Mouse (Mus musculus) stomach, embryonic 15.5 days (tissue): ENCODE results near the gene Gstm1. TPM values are rescaled to one million over a fixed set of nuclear protein-coding genes. Genes with fewer than 3 reads are reported as not detected.
A peak's percentile ranks its signal among the peaks of the same experiment; 100 is the strongest.
"Not testable (repeated sequence)": the region's sequence is repeated elsewhere in the genome, so short reads cannot be mapped to it uniquely, and the experiment has no call there.

Source experiments
- ATAC-seq: fragments of 200-750 bp; cut with Nextera tagmentation; 2 replicates; pipeline ENCODE4 v1.8.0; 2017; ENCODE audit warnings: low read depth, moderate number of reproducible peaks, moderate TSS enrichment; ENCODE audit not compliant: insufficient read depth, low FRiP score
- H3K27ac ChIP-seq: fragments of 300-500 bp; sonication (generic); 2 replicates; pipeline ENCODE4 v1.5.1; 2015; ENCODE audit warnings: mild to moderate bottlenecking, inconsistent platforms
- H3K27me3 ChIP-seq: fragments of 300-500 bp; sonication (generic); replicated peaks from 2 replicates; pipeline ENCODE4 v1.6.1; 2015; ENCODE audit warnings: inconsistent platforms
- H3K36me3 ChIP-seq: fragments of 300-500 bp; sonication (generic); 2 replicates; pipeline ENCODE4 v1.6.1; 2015; ENCODE audit warnings: inconsistent platforms
- H3K4me1 ChIP-seq: fragments of 300-500 bp; sonication (generic); 2 replicates; pipeline ENCODE4 v1.6.1; 2015; ENCODE audit warnings: inconsistent platforms
- H3K4me2 ChIP-seq: fragments of 300-500 bp; sonication (generic); 2 replicates; pipeline ENCODE4 v1.6.1; 2015; ENCODE audit warnings: mild to moderate bottlenecking, inconsistent platforms
- H3K4me3 ChIP-seq: fragments of 300-500 bp; sonication (generic); replicated peaks from 2 replicates; pipeline ENCODE4 v1.5.1; 2015; ENCODE audit warnings: inconsistent platforms
- H3K9ac ChIP-seq: fragments of 300-500 bp; sonication (generic); 2 replicates; pipeline ENCODE4 v1.6.1; 2015; ENCODE audit warnings: inconsistent platforms
- H3K9me3 ChIP-seq: fragments of 300-500 bp; sonication (generic); 2 replicates; pipeline ENCODE4 v1.6.1; 2016; ENCODE audit warnings: inconsistent platforms
- WGBS: fragments of 180-500 bp; shearing (Covaris S2); methylation state at CpG from one replicate; pipeline ENCODE4 v1.1.7; 2015; 5-methylcytosine and 5-hydroxymethylcytosine counted together
- polyA plus RNA-seq: library from polyadenylated mRNA; unstranded; fragments of >200 nt; fragmentation: Nextera tagmentation; extraction: Ambion mirVana; gene quantifications from 2 replicates; pipeline ENCODE4 v1.2.1, GENCODE M21; 2015

Gene Gstm1
- polyA plus RNA-seq, 1 experiment from 2014 or later = 546 TPM

DNA sequence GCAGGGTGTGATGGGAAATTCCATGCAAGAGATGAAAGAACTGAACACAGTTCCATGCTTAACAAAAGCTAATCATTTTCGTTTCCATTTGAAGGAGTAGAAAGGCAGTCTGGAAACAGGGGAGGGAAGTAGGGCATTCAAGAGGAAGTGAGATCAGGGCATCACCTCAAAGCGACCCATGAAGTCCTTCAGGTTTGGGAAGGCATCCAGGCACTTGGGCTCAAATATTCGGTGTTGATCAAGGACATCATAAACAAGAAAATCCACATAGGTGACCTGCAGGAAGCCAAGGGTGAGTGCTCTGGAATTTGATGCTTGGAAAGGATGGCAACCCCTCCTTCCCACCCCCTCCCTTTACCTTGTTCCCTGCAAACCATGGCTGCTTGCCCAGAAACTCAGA, 34.0 kb downstream of the Gstm1 start:
- no peak for ATAC-seq
- no peak overlapping the region for H3K27ac ChIP-seq
- WGBS = 54% methylated on average over 3 of the region's 3 CpGs

DNA sequence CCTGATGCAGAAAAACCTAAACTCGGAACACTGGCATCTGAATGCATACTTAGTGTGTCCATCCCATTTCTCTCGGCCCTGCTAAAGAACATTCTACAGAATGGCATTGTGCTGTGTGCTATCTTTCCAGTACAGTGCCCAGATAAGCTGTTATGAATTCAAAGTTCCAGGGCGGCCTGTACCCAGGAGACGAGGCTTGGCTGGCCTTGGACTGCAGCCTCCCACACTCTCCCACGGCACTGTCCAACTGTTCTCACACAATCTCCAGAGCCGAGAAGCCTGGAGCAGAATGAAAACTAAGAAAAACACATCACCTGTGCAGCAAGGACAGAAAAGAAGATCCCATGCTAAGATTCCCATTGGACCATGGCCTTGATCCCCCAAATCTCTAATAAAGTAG, 35.0 kb downstream of the Gstm1 start:
- Histone ChIP-seq H3K9me3 (no peaks in the 10 kb centered on the region), H3K4me1 (peaks cover 20% of the 10 kb centered on the region), H3K36me3 (no peaks in the 10 kb centered on the region), H3K9ac (no peak overlapping the region), H3K27ac (no peak overlapping the region), H3K4me3 (no peak overlapping the region), H3K27me3 (no peaks in the 10 kb centered on the region), H3K4me2 (no peak overlapping the region)
- ATAC-seq = no peak
- WGBS = 72% methylated on average over 6 of the region's 6 CpGs

More for the DNA sequence above, 34.0 kb downstream of the Gstm1 start:
- Histone ChIP-seq H3K4me2 (no peak overlapping the region), H3K4me1 (peaks cover 17% of the 10 kb centered on the region), H3K27me3 (no peaks in the 10 kb centered on the region), H3K9me3 (no peaks in the 10 kb centered on the region), H3K36me3 (no peaks in the 10 kb centered on the region), H3K9ac (no peak overlapping the region), H3K4me3 (no peak overlapping the region)

DNA sequence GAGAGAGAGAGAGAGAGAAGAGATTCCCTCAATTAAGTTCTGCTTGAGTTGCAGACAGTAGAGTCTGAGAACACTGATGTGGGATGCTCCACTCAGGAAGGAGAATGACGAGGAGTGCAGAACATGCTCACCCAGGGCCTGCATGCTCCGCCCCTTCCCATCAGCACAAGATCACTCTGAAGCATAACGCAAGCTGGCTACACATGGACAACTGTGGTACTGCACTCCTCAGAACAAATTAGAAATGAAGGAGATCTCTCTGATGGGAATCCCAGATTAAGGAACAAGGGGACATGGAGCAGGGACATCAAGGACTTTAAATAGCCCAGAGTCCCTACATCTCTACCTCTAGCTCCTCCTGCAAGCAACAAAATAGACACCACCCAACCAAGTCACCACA, 36.5 kb downstream of the Gstm1 start:
- 67% methylated on average over 3 of the region's 3 CpGs for WGBS
- H3K27me3 ChIP-seq = no peaks in the 10 kb centered on the region
- ATAC-seq = no peak
- H3K27ac ChIP-seq = no peak overlapping the region
- H3K9ac ChIP-seq = no peak overlapping the region
- no peak overlapping the region for H3K4me2 ChIP-seq
- H3K4me1 ChIP-seq = peaks cover 26% of the 10 kb centered on the region
- no peaks in the 10 kb centered on the region for H3K9me3 ChIP-seq
- H3K36me3 ChIP-seq = no peaks in the 10 kb centered on the region
- H3K4me3 ChIP-seq = no peak overlapping the region

DNA sequence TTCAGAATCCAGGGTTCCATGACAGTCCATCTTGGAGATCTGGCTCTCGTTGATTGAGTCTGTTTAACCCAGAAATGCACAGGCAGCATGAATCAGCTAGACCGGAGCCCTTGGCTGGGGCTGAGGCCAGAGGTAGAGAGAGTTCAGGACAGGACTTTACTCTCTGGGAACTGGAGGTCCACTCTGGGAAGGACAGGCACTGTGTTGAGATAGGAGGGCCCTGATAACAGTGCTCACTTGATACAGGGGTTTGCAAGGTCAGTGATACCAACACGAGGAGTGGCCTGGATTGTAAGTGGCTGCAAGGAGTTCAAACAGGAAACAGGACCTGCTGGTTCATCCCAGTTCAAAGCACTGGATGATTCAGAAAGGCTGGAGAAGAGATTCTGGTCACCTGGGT, 40.1 kb downstream of the Gstm1 start:
- Histone ChIP-seq H3K4me2 (no peak overlapping the region), H3K9ac (no peak overlapping the region; the same call in 1 of the 2 replicates), H3K27ac (peak overlapping the region; percentile 26; the same call in 1 of the 2 replicates), H3K4me3 (no peak overlapping the region), H3K27me3 (no peaks in the 10 kb centered on the region), H3K9me3 (no peaks in the 10 kb centered on the region), H3K4me1 (peaks cover 13% of the 10 kb centered on the region; the same call in 1 of the 2 replicates), H3K36me3 (no peaks in the 10 kb centered on the region)
- WGBS = 61% methylated on average over 3 of the region's 3 CpGs
- peak; percentile 77 for ATAC-seq

DNA sequence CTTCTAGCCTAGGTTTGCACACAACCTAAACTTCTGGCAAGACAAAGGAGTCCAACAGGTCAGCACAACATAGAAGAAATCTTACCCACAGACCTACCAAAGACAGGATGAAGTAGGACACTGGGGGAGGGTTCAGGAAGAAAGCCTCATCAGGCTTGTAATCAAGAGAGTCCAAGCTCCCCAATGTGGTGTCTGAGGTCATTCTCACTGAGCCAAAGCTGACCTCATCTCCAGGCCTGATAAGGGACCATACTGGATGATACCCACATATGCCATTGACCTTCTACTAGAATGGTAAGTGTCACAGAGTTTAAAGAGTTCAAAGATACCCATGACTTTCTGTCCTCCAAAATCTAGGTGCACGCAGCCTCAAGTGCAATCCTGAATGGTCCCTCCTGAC, 43.5 kb downstream of the Gstm1 start:
- H3K36me3 ChIP-seq = no peaks in the 10 kb centered on the region
- H3K4me3 ChIP-seq = no peak overlapping the region
- H3K27ac ChIP-seq = no peak overlapping the region
- WGBS = 84% methylated on average over 1 of the region's 1 CpGs
- no peak overlapping the region for H3K4me2 ChIP-seq
- no peak overlapping the region for H3K9ac ChIP-seq
- H3K4me1 ChIP-seq = peaks cover 9% of the 10 kb centered on the region; the same call in 1 of the 2 replicates
- no peak for ATAC-seq
- H3K27me3 ChIP-seq = no peaks in the 10 kb centered on the region
- no peaks in the 10 kb centered on the region for H3K9me3 ChIP-seq

DNA sequence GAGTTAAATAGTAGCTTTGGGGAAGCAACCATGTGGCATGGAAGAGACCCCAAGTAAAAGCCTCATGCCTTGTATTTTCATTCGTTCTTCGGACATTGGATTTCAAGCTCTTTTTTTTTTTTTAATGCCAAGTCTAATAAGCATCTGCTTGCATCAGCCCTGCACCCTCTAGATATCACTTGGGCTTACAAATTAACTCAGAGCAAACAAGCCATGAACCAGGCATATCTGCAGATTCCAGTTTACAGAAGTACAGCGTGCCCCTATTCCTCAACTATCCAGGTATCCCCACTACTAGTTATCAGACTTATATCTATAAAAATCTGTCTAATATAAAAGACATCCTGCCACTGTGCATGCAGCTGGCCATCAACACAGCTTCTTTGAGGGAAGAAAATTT, 45.7 kb downstream of the Gstm1 start:
- Histone ChIP-seq H3K27me3 (no peaks in the 10 kb centered on the region), H3K4me2 (no peak overlapping the region), H3K4me1 (peaks cover under 1% of the 10 kb centered on the region; the same call in 1 of the 2 replicates), H3K4me3 (no peak overlapping the region), H3K36me3 (no peaks in the 10 kb centered on the region), H3K27ac (no peak overlapping the region; the same call in 1 of the 2 replicates), H3K9ac (no peak overlapping the region), H3K9me3 (no peaks in the 10 kb centered on the region)
- no peak for ATAC-seq
- 63% methylated on average over 3 of the region's 3 CpGs for WGBS

DNA sequence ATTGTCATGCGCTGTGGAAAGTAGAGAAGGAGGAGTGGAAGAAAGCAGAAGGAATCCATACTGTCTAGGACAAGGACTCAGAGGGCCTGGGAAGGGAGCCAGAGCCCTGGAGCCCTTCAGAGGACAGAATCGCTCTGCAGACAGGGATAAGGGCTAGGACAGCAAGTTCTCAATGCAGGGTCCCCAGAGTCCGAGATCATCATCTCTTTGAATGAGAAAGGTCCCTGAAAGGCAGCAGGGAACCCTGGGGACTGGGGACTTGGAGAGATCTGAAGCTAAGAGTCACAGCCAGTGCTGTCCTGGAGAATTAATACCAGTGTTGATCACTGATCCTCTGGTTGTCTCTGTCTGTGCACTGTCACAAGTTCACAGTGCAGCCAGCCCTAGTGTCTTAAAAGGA, 46.7 kb downstream of the Gstm1 start:
- 62% methylated on average over 3 of the region's 3 CpGs for WGBS
- H3K4me1 ChIP-seq, H3K9me3 ChIP-seq, ATAC-seq, H3K4me2 ChIP-seq, H3K36me3 ChIP-seq, H3K9ac ChIP-seq, H3K27ac ChIP-seq, H3K4me3 ChIP-seq, H3K27me3 ChIP-seq: not testable (repeated sequence)

DNA sequence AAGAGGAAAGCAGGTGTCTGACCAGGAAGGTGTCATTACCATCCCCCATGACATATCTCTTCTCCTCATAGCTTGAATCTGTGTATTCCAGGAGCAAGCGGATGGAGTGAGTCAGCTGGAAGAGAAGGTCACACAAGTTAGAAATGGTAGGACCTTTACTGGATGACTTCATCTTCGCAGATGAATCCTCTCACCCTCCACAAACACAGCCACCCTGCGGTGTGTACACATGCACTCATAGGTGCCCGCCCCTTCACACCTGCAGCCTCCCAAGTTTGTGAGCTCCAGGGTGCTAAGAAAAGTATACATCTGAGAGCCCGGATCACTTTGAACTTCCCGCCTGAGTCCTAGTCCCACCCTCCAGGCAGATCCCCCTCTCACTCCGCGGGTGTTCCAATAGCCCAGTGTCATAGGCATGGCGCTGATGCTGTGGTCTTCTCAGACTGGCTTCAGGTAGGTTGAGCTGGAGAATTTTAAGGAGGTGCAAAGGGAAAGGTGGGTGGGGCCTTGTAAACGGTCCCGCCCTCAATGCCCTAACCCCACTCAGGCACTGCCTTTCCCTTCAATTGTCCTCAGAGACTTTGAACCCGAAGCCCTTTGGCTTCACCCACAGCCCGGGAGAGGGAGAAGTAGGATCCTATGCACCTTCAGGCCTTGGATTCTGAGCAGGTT, 48.9 kb downstream of the Gstm1 start, which contains the start of gene Gstm3:
Gene Gstm3 (minus strand): TSS at position 560 of the 672 bp plus-strand sequence.
- ATAC-seq = peak; percentile 64

DNA sequence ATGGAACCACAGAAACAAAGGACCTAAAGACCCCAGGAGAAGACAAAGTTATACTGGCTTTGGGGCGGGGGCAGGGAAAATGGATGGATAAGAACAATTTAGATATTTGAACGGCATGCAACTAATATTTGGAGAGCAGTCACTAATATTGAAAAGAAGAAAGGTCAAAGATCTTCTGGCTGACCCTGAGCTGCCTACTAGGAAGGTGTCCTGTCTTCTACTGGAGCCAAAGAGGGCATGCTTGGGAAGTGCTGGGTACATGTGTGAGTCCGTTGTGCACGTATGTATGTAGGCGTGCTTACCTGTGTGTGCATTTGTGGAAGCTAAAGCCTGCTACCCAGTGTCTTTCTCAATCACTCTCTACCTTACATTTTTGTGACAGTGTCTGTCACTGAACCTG, 51.1 kb downstream of the Gstm1 start:
- Histone ChIP-seq H3K4me2 (no peak overlapping the region), H3K27ac (no peak overlapping the region), H3K9ac (no peak overlapping the region), H3K4me1 (0 out of 2 replicates have a peak, but pooled peaks cover 7% of the 10 kb centered on the region), H3K36me3 (no peaks in the 10 kb centered on the region), H3K4me3 (no peak overlapping the region), H3K9me3 (no peaks in the 10 kb centered on the region), H3K27me3 (no peaks in the 10 kb centered on the region)
- 92% methylated on average over 5 of the region's 5 CpGs for WGBS
- no peak for ATAC-seq

More for the DNA sequence above, 48.9 kb downstream of the Gstm1 start, which contains the start of gene Gstm3:
- Histone ChIP-seq H3K36me3 (no peaks in the 10 kb centered on the region), H3K4me3 (no peak within 1 kb of the TSS; the same call in 1 of the 2 replicates), H3K9me3 (no peaks in the 10 kb centered on the region), H3K27me3 (no peaks in the 10 kb centered on the region), H3K4me2 (peak within 1 kb of the TSS; percentile 5; the same call in 1 of the 2 replicates), H3K27ac (no peak within 1 kb of the TSS), H3K4me1 (0 out of 2 replicates have a peak, but pooled peaks cover 7% of the 10 kb centered on the region), H3K9ac (no peak within 1 kb of the TSS)
- WGBS = 44% methylated on average over 13 of the region's 13 CpGs

DNA sequence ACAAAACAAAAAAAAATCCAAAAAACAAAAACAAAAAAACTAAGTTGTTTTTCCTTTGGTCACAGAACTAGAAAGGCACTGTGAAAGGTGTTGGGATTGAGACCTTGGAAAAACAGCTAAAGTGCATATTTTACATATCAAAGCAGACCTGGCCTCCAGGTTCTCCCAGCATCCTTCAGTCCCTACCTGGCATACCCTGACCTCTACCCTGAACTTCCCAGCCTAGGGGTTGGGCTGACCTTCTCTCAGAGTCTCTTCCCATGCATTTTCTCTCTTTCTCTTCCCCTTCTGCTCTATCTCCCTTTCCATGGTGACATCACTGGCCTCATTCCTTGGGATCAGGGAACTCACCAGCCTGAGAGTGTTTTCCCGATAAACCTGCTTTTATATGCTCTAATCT, 52.2 kb downstream of the Gstm1 start:
- Histone ChIP-seq H3K27me3 (no peaks in the 10 kb centered on the region), H3K36me3 (no peaks in the 10 kb centered on the region), H3K9ac (no peak overlapping the region), H3K9me3 (no peaks in the 10 kb centered on the region), H3K4me1 (0 out of 2 replicates have a peak, but pooled peaks cover 7% of the 10 kb centered on the region), H3K27ac (peak overlapping the region; percentile 31; the same call in 1 of the 2 replicates), H3K4me2 (no peak overlapping the region), H3K4me3 (no peak overlapping the region)
- no peak for ATAC-seq
- 57% methylated on average over 1 of the region's 1 CpGs for WGBS

DNA sequence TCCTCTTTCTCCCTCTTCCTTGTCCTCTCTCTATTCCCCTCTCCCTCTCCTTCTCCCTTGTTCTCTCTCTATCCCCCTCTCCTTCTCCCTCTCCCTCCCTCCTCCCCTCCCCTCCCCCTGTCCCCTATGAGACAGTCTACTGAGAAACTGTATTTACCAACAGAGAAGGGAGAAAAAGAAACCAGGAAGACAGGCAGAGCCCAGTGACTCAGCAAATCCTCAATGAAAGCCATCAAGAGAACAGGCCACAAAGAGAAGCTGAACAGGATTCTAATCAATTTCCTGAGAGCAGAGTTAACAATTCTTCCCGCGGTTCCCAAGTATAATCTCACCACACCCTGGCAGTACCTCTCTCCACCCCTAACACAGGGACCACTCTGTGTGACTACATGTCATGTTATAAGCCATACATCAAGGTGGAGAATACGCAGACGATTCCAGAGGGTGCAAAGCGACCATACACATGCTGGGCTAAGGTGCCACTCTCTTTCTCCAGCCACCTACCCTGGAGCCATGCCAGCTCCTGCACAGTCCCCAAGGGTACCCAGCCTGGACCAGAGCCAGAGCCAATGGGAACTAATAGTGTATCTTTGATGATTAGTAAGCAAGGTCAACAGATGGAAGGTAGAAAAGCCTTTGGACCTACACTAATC, 53.0 kb downstream of the Gstm1 start:
- Histone ChIP-seq H3K27me3 (no peaks in the 10 kb centered on the region), H3K4me2 (no peak overlapping the region), H3K36me3 (no peaks in the 10 kb centered on the region), H3K9ac (no peak overlapping the region), H3K4me3 (no peak overlapping the region), H3K4me1 (0 out of 2 replicates have a peak, but pooled peaks cover 7% of the 10 kb centered on the region), H3K27ac (peak overlapping the region; percentile 83), H3K9me3 (no peaks in the 10 kb centered on the region)
- 47% methylated on average over 5 of the region's 5 CpGs for WGBS
- peak; percentile 68 for ATAC-seq

DNA sequence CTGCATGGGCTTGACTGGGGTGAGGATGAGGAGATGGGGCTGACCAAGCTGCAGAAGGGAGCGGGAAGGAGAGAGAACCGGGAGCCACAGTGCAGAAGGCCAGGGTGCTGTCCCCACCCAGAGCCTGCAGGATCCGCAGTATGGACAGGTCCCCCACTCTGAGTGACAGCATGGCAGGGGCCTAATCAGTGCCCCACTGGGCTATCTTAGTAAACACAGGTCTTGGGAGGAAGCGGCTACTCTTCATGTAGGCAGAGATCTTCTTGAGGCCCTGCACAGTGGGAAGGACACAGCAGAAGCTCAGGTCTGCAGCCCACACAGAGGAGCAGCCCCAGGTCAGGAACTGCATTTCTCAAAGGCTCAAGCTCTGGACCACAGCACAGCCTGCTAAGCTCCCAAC, 53.7 kb downstream of the Gstm1 start:
- Histone ChIP-seq H3K36me3 (no peaks in the 10 kb centered on the region), H3K4me3 (no peak overlapping the region), H3K4me1 (0 out of 2 replicates have a peak, but pooled peaks cover 7% of the 10 kb centered on the region), H3K9ac (no peak overlapping the region), H3K27me3 (no peaks in the 10 kb centered on the region), H3K9me3 (no peaks in the 10 kb centered on the region), H3K27ac (peak overlapping the region; percentile 83), H3K4me2 (no peak overlapping the region)
- 72% methylated on average over 4 of the region's 4 CpGs for WGBS
- no peak for ATAC-seq
